Mouse (Mus musculus): Measurements from ENCODE around the gene Klf16. TPM values are rescaled to one million over a fixed set of nuclear protein-coding genes. Genes with fewer than 3 reads are reported as not detected.

Gene Klf16
- polyA plus RNA-seq, 1 experiment from 2014 or later: 4.8 TPM

DNA sequence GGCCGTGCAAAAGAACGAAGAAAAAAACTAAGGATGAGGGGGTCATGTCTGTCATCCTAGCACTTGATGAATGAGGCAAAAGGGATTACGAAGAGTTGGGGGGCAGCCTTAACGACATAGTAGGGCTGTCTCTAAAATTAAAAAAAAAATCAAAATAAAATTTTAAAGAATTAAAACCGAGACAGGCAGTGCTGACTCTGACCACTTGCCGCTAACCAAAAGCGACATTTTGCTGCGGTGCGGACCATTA, 44.5 kb upstream of the Klf16 start:
- Histone ChIP-seq H3K4me2 (replicated peaks; ENCODE audit: low read depth) (peak overlapping the region; percentile 78), H3K27me3 (replicated peaks; ENCODE audit: control insufficient read depth, insufficient read depth, low read length) (no peaks in the 10 kb centered on the region), H3K27ac (ENCODE audit: low read depth, low read length) (peak overlapping the region; percentile 76), H3K9ac (ENCODE audit: low read depth, low read length) (peak overlapping the region; percentile 55), H3K4me3 (ENCODE audit: low read depth, low read length) (peak overlapping the region; percentile 84), H3K9me3 (ENCODE audit: control insufficient read depth) (no peaks in the 10 kb centered on the region), H3K36me3 (ENCODE audit: control insufficient read depth, insufficient read depth) (no peaks in the 10 kb centered on the region), H3K4me1 (replicated peaks; ENCODE audit: control insufficient read depth, insufficient read depth, low read length) (no peaks in the 10 kb centered on the region; the same call in 1 of the 2 replicates)
- no peak for TF ChIP-seq CTCF (IDR thresholded peaks at IDR 0.05; ENCODE audit: low read depth)
- no peak for ATAC-seq
- 3% methylated on average over 9 of the region's 9 CpGs for WGBS

DNA sequence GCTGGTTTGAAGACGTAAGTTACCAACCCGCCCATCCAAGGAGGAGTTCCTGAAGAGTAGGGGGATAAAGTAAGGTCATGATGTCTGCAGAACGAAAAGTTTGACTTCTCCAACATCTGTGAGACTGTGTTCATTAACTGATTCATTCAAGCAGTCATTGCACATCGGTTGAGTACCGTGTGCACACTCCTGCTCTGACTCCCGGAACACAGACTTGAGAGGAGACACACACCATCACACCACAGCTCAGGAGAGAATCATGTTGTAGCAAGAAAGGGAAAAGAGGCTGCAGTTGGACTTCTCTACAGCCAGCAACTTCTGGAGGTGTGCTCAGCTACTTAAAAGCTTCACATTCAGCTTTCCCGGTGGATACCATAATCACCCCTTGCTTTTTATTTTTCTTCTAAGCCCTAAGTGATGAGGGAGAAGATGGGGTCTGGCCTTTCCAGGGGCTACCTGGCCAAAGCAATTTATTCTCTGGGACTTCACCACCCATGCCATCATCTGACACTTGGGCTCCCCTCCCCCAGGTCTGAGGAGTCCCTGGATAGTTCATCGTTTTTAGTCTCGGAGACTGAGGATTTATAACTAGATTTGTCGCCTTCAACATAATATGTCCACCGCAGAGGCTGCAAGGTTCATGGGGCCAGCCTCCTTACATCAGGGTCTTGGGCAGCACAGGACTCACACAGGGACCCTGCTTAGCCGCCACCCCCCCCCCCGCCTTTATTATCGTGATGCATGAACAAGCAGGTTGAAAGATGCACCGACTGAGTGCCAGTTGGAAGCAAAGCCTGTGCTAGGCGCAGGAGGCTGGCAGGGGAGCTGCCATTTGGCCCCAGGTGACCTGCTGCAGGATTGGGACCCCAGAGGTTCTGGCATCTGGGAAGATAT, 43.9 kb upstream of the Klf16 start:
- 54% methylated on average over 16 of the region's 16 CpGs for WGBS

DNA sequence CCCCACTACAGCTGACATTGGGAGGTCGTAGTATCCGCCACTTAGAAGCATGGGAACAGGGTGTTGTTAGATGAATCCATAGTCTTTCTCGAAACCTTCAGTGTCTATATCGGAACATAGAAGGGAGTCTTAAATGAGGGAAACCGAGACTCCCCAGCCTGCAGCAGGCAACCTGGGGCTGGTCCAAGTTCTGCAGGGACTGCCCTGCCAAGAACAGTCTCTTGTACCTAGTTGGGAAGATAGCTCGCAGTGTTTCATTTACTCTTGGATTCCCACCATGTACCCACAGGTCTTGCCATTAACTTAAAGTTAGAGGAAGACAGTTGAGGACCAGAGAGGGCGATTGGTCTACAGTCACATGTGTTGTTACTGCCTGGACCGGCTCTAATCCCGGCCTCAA, 43.2 kb upstream of the Klf16 start:
- Histone ChIP-seq H3K4me2 (replicated peaks; ENCODE audit: low read depth) (no peak overlapping the region), H3K27ac (ENCODE audit: low read depth, low read length) (no peak overlapping the region), H3K4me1 (replicated peaks; ENCODE audit: control insufficient read depth, insufficient read depth, low read length) (no peaks in the 10 kb centered on the region; the same call in 1 of the 2 replicates), H3K4me3 (ENCODE audit: low read depth, low read length) (no peak overlapping the region), H3K9me3 (ENCODE audit: control insufficient read depth) (no peaks in the 10 kb centered on the region), H3K9ac (ENCODE audit: low read depth, low read length) (no peak overlapping the region), H3K27me3 (replicated peaks; ENCODE audit: control insufficient read depth, insufficient read depth, low read length) (no peaks in the 10 kb centered on the region), H3K36me3 (ENCODE audit: control insufficient read depth, insufficient read depth) (peaks cover 3% of the 10 kb centered on the region)
- ATAC-seq: no peak
- 87% methylated on average over 9 of the region's 9 CpGs for WGBS
- no peak for TF ChIP-seq CTCF (IDR thresholded peaks at IDR 0.05; ENCODE audit: low read depth)

More for the DNA sequence above, 43.9 kb upstream of the Klf16 start:
- peak overlapping the region; percentile 84 for H3K4me3 ChIP-seq (ENCODE audit: low read depth, low read length)
- peak overlapping the region; percentile 78 for H3K4me2 ChIP-seq (replicated peaks; ENCODE audit: low read depth)
- no peaks in the 10 kb centered on the region for H3K9me3 ChIP-seq (ENCODE audit: control insufficient read depth)
- H3K9ac ChIP-seq (ENCODE audit: low read depth, low read length): peak overlapping the region; percentile 55
- TF ChIP-seq CTCF (IDR thresholded peaks at IDR 0.05; ENCODE audit: low read depth): no peak
- no peak for ATAC-seq
- H3K27me3 ChIP-seq (replicated peaks; ENCODE audit: control insufficient read depth, insufficient read depth, low read length): no peaks in the 10 kb centered on the region
- H3K27ac ChIP-seq (ENCODE audit: low read depth, low read length): peak overlapping the region; percentile 76
- H3K36me3 ChIP-seq (ENCODE audit: control insufficient read depth, insufficient read depth): no peaks in the 10 kb centered on the region; the same call in 1 of the 2 replicates
- no peaks in the 10 kb centered on the region; the same call in 1 of the 2 replicates for H3K4me1 ChIP-seq (replicated peaks; ENCODE audit: control insufficient read depth, insufficient read depth, low read length)

DNA sequence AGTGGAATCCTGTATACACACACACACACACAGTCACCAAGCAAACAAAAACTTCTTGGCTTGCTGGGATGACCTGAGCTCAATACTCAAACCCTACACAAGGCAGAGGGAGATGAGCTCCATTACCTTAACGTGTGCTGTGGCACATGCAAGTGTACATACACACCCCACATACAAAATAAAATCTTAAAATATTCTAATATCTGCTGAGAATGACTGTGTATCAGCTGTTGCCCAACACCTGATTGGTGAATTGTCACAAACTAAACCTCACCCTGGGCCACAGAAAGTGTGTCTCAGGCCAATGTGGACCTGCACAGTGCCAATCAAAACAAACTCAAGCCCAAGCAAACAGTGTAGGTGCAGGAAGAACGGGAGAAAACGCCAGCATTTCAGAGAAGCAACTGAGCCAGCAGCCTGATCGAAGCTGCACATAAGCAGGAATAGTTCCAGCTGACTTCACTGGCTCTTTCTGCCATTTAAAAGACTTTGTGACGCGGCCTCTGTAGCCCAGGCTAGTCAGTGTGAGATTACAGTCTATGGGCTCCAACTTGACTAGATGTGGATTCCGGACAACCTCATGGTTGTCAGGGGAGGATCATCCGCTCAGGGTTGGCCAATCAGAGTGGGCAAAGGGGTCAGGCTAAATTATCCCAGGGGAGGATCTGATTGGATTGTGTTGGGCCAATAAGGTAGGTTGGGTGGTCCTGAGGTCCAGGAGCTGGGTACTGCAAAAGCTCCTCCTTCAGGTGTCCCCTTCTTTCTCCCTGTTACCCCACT, 42.5 kb upstream of the Klf16 start:
- H3K9me3 ChIP-seq (ENCODE audit: control insufficient read depth): no peaks in the 10 kb centered on the region
- no peaks in the 10 kb centered on the region; the same call in 1 of the 2 replicates for H3K4me1 ChIP-seq (replicated peaks; ENCODE audit: control insufficient read depth, insufficient read depth, low read length)
- 48% methylated on average over 8 of the region's 8 CpGs for WGBS
- no peaks in the 10 kb centered on the region for H3K27me3 ChIP-seq (replicated peaks; ENCODE audit: control insufficient read depth, insufficient read depth, low read length)
- H3K36me3 ChIP-seq (ENCODE audit: control insufficient read depth, insufficient read depth): peaks cover 10% of the 10 kb centered on the region
- no peak overlapping the region for H3K9ac ChIP-seq (ENCODE audit: low read depth, low read length)
- ATAC-seq: no peak
- H3K4me2 ChIP-seq (replicated peaks; ENCODE audit: low read depth): no peak overlapping the region
- H3K27ac ChIP-seq (ENCODE audit: low read depth, low read length): no peak overlapping the region
- TF ChIP-seq CTCF (IDR thresholded peaks at IDR 0.05; ENCODE audit: low read depth): no peak
- H3K4me3 ChIP-seq (ENCODE audit: low read depth, low read length): no peak overlapping the region

DNA sequence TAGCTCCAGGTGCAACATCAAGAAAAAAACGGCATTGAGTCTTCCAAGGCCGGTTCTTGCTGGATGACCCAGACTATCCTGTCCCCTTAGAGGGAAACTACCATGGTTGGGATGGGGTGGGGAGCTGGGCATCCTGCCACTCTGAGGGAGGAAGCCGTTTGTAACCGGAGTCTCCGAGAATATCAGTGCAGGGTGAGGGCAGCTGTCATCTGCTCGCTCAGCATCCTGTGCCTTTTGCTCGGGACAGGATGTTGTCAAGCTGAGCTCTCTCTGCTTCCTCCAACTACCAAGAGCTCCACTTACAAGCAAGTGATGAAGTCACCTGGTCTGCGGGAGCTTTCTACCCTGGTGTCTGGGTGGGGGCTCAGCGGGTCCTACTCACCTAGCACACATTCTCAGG, 41.1 kb upstream of the Klf16 start:
- H3K4me3 ChIP-seq (ENCODE audit: low read depth, low read length): no peak overlapping the region
- H3K9me3 ChIP-seq (ENCODE audit: control insufficient read depth): no peaks in the 10 kb centered on the region
- no peak for ATAC-seq
- H3K4me2 ChIP-seq (replicated peaks; ENCODE audit: low read depth): no peak overlapping the region
- H3K27me3 ChIP-seq (replicated peaks; ENCODE audit: control insufficient read depth, insufficient read depth, low read length): no peaks in the 10 kb centered on the region
- 71% methylated on average over 9 of the region's 9 CpGs for WGBS
- no peak overlapping the region for H3K27ac ChIP-seq (ENCODE audit: low read depth, low read length)
- H3K9ac ChIP-seq (ENCODE audit: low read depth, low read length): no peak overlapping the region
- peaks cover 24% of the 10 kb centered on the region for H3K36me3 ChIP-seq (ENCODE audit: control insufficient read depth, insufficient read depth)
- H3K4me1 ChIP-seq (replicated peaks; ENCODE audit: control insufficient read depth, insufficient read depth, low read length): no peaks in the 10 kb centered on the region; the same call in 1 of the 2 replicates
- TF ChIP-seq CTCF (IDR thresholded peaks at IDR 0.05; ENCODE audit: low read depth): no peak

DNA sequence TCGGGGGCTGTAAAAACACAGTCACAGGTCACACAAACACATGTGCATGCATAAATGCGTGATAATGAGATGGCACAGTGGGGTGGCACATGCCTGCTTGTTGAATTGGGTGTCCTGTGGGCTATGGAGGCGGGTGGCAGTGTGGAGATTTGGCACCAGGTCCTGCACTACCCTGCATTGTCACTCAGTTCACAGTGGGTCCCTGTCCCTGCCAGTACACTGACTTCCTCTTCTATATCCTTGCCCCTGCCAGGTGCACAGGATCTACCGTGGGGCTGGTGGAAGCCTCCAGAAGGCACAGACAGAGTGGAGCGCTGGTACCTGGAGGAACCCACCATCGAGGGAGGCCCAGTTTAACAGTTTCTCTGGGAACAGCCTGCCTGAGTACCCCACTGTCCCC, 37.2 kb upstream of the Klf16 start:
- Histone ChIP-seq H3K4me3 (ENCODE audit: low read depth, low read length) (no peak overlapping the region), H3K9me3 (ENCODE audit: control insufficient read depth) (no peaks in the 10 kb centered on the region), H3K4me1 (replicated peaks; ENCODE audit: control insufficient read depth, insufficient read depth, low read length) (no peaks in the 10 kb centered on the region), H3K4me2 (replicated peaks; ENCODE audit: low read depth) (no peak overlapping the region), H3K27me3 (replicated peaks; ENCODE audit: control insufficient read depth, insufficient read depth, low read length) (no peaks in the 10 kb centered on the region), H3K36me3 (ENCODE audit: control insufficient read depth, insufficient read depth) (peaks cover 43% of the 10 kb centered on the region), H3K9ac (ENCODE audit: low read depth, low read length) (no peak overlapping the region), H3K27ac (ENCODE audit: low read depth, low read length) (no peak overlapping the region)
- 87% methylated on average over 6 of the region's 6 CpGs for WGBS
- TF ChIP-seq CTCF (IDR thresholded peaks at IDR 0.05; ENCODE audit: low read depth): no peak
- no peak for ATAC-seq
